Mouse (Mus musculus) CH12.LX (cell line): ENCODE results near the gene Arf3. TPM values are rescaled to one million over a fixed set of nuclear protein-coding genes. Genes with fewer than 3 reads are reported as not detected.
A peak's percentile ranks its signal among the peaks of the same experiment; 100 is the strongest.

Experiments
- DNase-seq: peaks from one replicate; pipeline ENCODE4 v3.0.0-alpha.2; 2013; ENCODE audit errors: extremely low read depth
- H3K27ac ChIP-seq: 2 replicates; pipeline ENCODE4 v1.5.1; 2012; ENCODE audit warnings: low read depth, mild to moderate bottlenecking, control low read depth, moderate library complexity; ENCODE audit not compliant: insufficient read depth
- H3K27me3 ChIP-seq: replicated peaks from 2 replicates; pipeline ENCODE3; 2012; ENCODE audit warnings: inconsistent platforms
- H3K36me3 ChIP-seq, 2 experiments: replicated peaks in 1 of 2; 2 replicates each; pipeline versions ENCODE3 to v1.6.1; 2012; ENCODE audit warnings: inconsistent platforms in 1 of 2, low read length in 1 of 2, mild to moderate bottlenecking in 1 of 2, mixed read lengths in 1 of 2, moderate library complexity in 1 of 2; ENCODE audit not compliant: control insufficient read depth in 1 of 2, insufficient read depth in 1 of 2
- H3K4me1 ChIP-seq, 2 experiments: 2 replicates each; pipeline ENCODE4 v1.6.1; 2012; ENCODE audit warnings: inconsistent platforms in 1 of 2, moderate library complexity in 1 of 2; ENCODE audit not compliant: insufficient read depth in 2 of 2, control insufficient read depth in 1 of 2
- H3K4me2 ChIP-seq: 2 replicates; pipeline ENCODE4 v1.6.1; 2012; ENCODE audit warnings: low read depth, mild to moderate bottlenecking, control low read depth; ENCODE audit not compliant: poor library complexity, insufficient read depth, severe bottlenecking
- H3K4me3 ChIP-seq, 3 experiments: fragments of 150-350 bp in 1 of 3; sonication (generic) in 1 of 3; replicated peaks in 1 of 3; 2 replicates each; pipeline versions ENCODE3 to v1.5.1; 2011 to 2012; ENCODE audit warnings: low read depth in 2 of 3, low read length in 2 of 3, mild to moderate bottlenecking in 2 of 3, moderate library complexity in 2 of 3, control low read depth in 1 of 3, improper control_type of control experiment in 1 of 3, inconsistent platforms in 1 of 3, mixed read lengths in 1 of 3; ENCODE audit not compliant: poor library complexity in 1 of 3
- H3K79me2 ChIP-seq: replicated peaks from 2 replicates; pipeline ENCODE4 v1.6.1; 2012; ENCODE audit warnings: mild to moderate bottlenecking, moderate library complexity; ENCODE audit not compliant: control insufficient read depth, poor library complexity, insufficient read depth, severe bottlenecking; ENCODE audit errors: extremely low read depth
- H3K9ac ChIP-seq: 2 replicates; pipeline ENCODE4 v1.6.1; 2012; ENCODE audit warnings: low read depth, mild to moderate bottlenecking, control low read depth, moderate library complexity; ENCODE audit not compliant: insufficient read depth
- H3K9me3 ChIP-seq: replicated peaks from 2 replicates; pipeline ENCODE3; 2012; ENCODE audit warnings: low read length, inconsistent platforms, mixed read lengths
- BHLHE40 ChIP-seq: IDR thresholded peaks from 2 replicates; pipeline ENCODE4 v1.6.1; 2011; ENCODE audit warnings: mild to moderate bottlenecking, low read depth, low read length, improper control_type of control experiment
- CHD1 ChIP-seq: IDR thresholded peaks from 2 replicates; pipeline ENCODE4 v1.6.1; 2012; ENCODE audit warnings: low read depth, low read length, improper control_type of control experiment, inconsistent platforms
- ELF1 ChIP-seq: IDR thresholded peaks from 2 replicates; pipeline ENCODE4 v1.6.1; 2014; ENCODE audit warnings: low read depth, mild to moderate bottlenecking, inconsistent platforms, low read length, improper control_type of control experiment
- ETS1 ChIP-seq: conservative IDR thresholded peaks from 2 replicates; pipeline ENCODE4 v1.6.1; 2012; ENCODE audit warnings: low read depth, mild to moderate bottlenecking, inconsistent platforms, low read length, improper control_type of control experiment, moderate library complexity
- HCFC1 ChIP-seq: IDR thresholded peaks from 2 replicates; pipeline ENCODE4 v1.6.1; 2012; ENCODE audit warnings: low read depth, mild to moderate bottlenecking, inconsistent platforms, low read length, improper control_type of control experiment
- JUN ChIP-seq: IDR thresholded peaks from 2 replicates; pipeline ENCODE4 v1.6.1; 2011; ENCODE audit warnings: low read depth, mild to moderate bottlenecking, low read length, improper control_type of control experiment, moderate library complexity; ENCODE audit not compliant: insufficient read depth
- JUND ChIP-seq: conservative IDR thresholded peaks from 2 replicates; pipeline ENCODE4 v1.6.1; 2011; ENCODE audit warnings: low read depth, low read length, improper control_type of control experiment
- MAX ChIP-seq: IDR thresholded peaks from 2 replicates; pipeline ENCODE4 v1.6.1; 2011; ENCODE audit warnings: low read length, improper control_type of control experiment
- MAZ ChIP-seq: IDR thresholded peaks from 2 replicates; pipeline ENCODE4 v1.6.1; 2012; ENCODE audit warnings: low read depth, mild to moderate bottlenecking, inconsistent platforms, low read length, improper control_type of control experiment, moderate library complexity
- MXI1 ChIP-seq: IDR thresholded peaks from 2 replicates; pipeline ENCODE4 v1.6.1; 2011; ENCODE audit warnings: mild to moderate bottlenecking, low read depth, low read length, improper control_type of control experiment
- MYC ChIP-seq: IDR thresholded peaks from 2 replicates; pipeline ENCODE4 v1.6.1; 2011; ENCODE audit warnings: low read depth, mild to moderate bottlenecking, improper control_type of control experiment, low read length
- NELFE ChIP-seq: IDR thresholded peaks from 2 replicates; pipeline ENCODE4 v1.6.1; 2011; ENCODE audit warnings: low read depth, low read length, improper control_type of control experiment
- NRF1 ChIP-seq: IDR thresholded peaks from 2 replicates; pipeline ENCODE4 v1.6.1; 2014; ENCODE audit warnings: low read depth, mild to moderate bottlenecking, inconsistent platforms, low read length, improper control_type of control experiment, moderate library complexity
- PAX5 ChIP-seq: IDR thresholded peaks from 2 replicates; pipeline ENCODE4 v1.6.1; 2012; ENCODE audit warnings: low read length, inconsistent platforms, mixed read lengths
- POLR2A ChIP-seq: IDR thresholded peaks from 2 replicates; pipeline ENCODE4 v1.6.1; 2011; ENCODE audit warnings: low read depth, mild to moderate bottlenecking, improper control_type of control experiment, low read length
- SIN3A ChIP-seq: IDR thresholded peaks from 2 replicates; pipeline ENCODE4 v1.6.1; 2012; ENCODE audit warnings: low read length, improper control_type of control experiment, inconsistent platforms
- TBP ChIP-seq: conservative IDR thresholded peaks from 2 replicates; pipeline ENCODE4 v1.6.1; 2011; ENCODE audit warnings: low read depth, low read length, improper control_type of control experiment
- TCF12 ChIP-seq: IDR thresholded peaks from 2 replicates; pipeline ENCODE4 v1.6.1; 2014; ENCODE audit warnings: low read depth, mild to moderate bottlenecking, inconsistent platforms, low read length, improper control_type of control experiment
- UBTF ChIP-seq: IDR thresholded peaks from 2 replicates; pipeline ENCODE4 v1.6.1; 2012; ENCODE audit warnings: low read depth, mild to moderate bottlenecking, inconsistent platforms, low read length, improper control_type of control experiment, moderate library complexity
- ZKSCAN1 ChIP-seq: IDR thresholded peaks from 2 replicates; pipeline ENCODE4 v1.6.1; 2012; ENCODE audit warnings: low read depth, inconsistent platforms, low read length, improper control_type of control experiment, borderline replicate concordance
- ZMIZ1 ChIP-seq: IDR thresholded peaks from 2 replicates; pipeline ENCODE4 v1.6.1; 2012; ENCODE audit warnings: low read depth, mild to moderate bottlenecking, inconsistent platforms, low read length, improper control_type of control experiment
- dilution Hi-C: fragments of 300-500 bp; cut with MboI; formaldehyde crosslinking; loops from 2 replicates; pipeline ENCODE4 v1.14.3; 2020; ENCODE audit warnings: low sequenced_read_pairs; ENCODE audit not compliant: extremely low pct_unique_long_range_greater_than_20kb, extremely low pct_ligation_motif_present
- in situ Hi-C: fragments of 300-500 bp; cut with MboI; formaldehyde crosslinking; loops from 3 replicates; pipeline ENCODE4 v1.14.3; 2019; ENCODE audit warnings: low sequenced_read_pairs, low pct_ligation_motif_present, low pct_unique_long_range_greater_than_20kb, mixed read lengths
- polyA plus RNA-seq: library from polyadenylated mRNA; unstranded; fragments of >175 nt; gene quantifications from 2 replicates; pipeline ENCODE4 v1.2.1, GENCODE M21; 2012; ENCODE audit warnings: low read depth; ENCODE audit not compliant: insufficient read length
- total RNA-seq, 2 experiments: library from RNA; depleted of rRNA; stranded (reverse); fragments of 300-350 nt in 1 of 2; fragments of >200 nt in 1 of 2; gene quantifications; 2 replicates each; pipeline ENCODE4 v1.2.3; 2012 to 2014

The Arf3 gene
- total and polyA plus RNA-seq, 3 experiments = 32.5 to 182 (median 41.0) TPM

GRCm38 (mm10) chr15:98778191-98778770 is 15.3 kb upstream of the Arf3 start:
- Histone ChIP-seq H3K79me2 (no peaks in the 10 kb centered on the region), H3K36me3 (peaks cover 0 to 11% of the 10 kb centered on the region in 2 experiments), H3K27ac (no peak overlapping the region), H3K4me1 (peaks cover 15 to 55% of the 10 kb centered on the region in 2 experiments), H3K9me3 (no peaks in the 10 kb centered on the region), H3K4me2 (peak overlapping the region; percentile 45; the same call in 1 of the 2 replicates), H3K27me3 (peaks cover 2% of the 10 kb centered on the region), H3K9ac (0 out of 2 replicates have a peak overlapping the region, but pooled peaks have one; percentile 10), H3K4me3 (peak overlapping the region in 2 of 3 experiments; percentile 32 to 62)
- DNase-seq = peak; percentile 49
- no peak for TF ChIP-seq HCFC1
- TF ChIP-seq UBTF = no peak
- no peak for TF ChIP-seq JUND
- TF ChIP-seq POLR2A = no peak
- no peak for TF ChIP-seq NRF1
- TF ChIP-seq TBP = no peak
- no peak for TF ChIP-seq CHD1
- in situ Hi-C loops = no loop called here
- dilution Hi-C loops = no loop called here

GRCm38 (mm10) chr15:98777762-98778161 is 14.7 kb upstream of the Arf3 start, which contains the start of gene Wnt10b:
Gene Wnt10b, minus strand, starts transcription at chr15:98778150.
- Histone ChIP-seq H3K9ac (peak within 1 kb of the TSS; percentile 42; the same call in 1 of the 2 replicates), H3K79me2 (no peaks in the 10 kb centered on the region), H3K27ac (peak within 1 kb of the TSS; percentile 83; the same call in 1 of the 2 replicates), H3K36me3 (peaks cover 3 to 16% of the 10 kb centered on the region in 2 experiments), H3K4me3 (peak within 1 kb of the TSS; percentile 57 to 64 (median 62)), H3K27me3 (peaks cover 2% of the 10 kb centered on the region), H3K9me3 (no peaks in the 10 kb centered on the region), H3K4me2 (peak within 1 kb of the TSS; percentile 45), H3K4me1 (peaks cover 15 to 55% of the 10 kb centered on the region in 2 experiments)
- dilution Hi-C loops = no loop called here
- TF ChIP-seq SIN3A = 0 out of 2 replicates have a peak, but pooled peaks have one; percentile 49
- TF ChIP-seq MXI1 = peak; percentile 1; the same call in 1 of the 2 replicates
- no peak for TF ChIP-seq ZMIZ1
- 0 out of 2 replicates have a peak, but pooled peaks have one; percentile 55 for TF ChIP-seq UBTF
- in situ Hi-C loops = no loop called here
- DNase-seq = no peak

GRCm38 (mm10) chr15:98777005-98777616 is 14.1 kb upstream of the Arf3 start:
- peak overlapping the region; percentile 57 to 64 (median 62) for H3K4me3 ChIP-seq
- peak overlapping the region; percentile 83; the same call in 1 of the 2 replicates for H3K27ac ChIP-seq
- H3K9ac ChIP-seq = peak overlapping the region; percentile 42; the same call in 1 of the 2 replicates
- H3K4me2 ChIP-seq = peak overlapping the region; percentile 11
- H3K27me3 ChIP-seq = peaks cover 2% of the 10 kb centered on the region
- peaks cover 15 to 58% of the 10 kb centered on the region in 2 experiments for H3K4me1 ChIP-seq
- H3K36me3 ChIP-seq = peaks cover 9 to 22% of the 10 kb centered on the region in 2 experiments
- dilution Hi-C loops = no loop called here
- in situ Hi-C loops = no loop called here
- TF ChIP-seq ZMIZ1 (peak; percentile 44; the same call in 1 of the 2 replicates), ELF1 (0 out of 2 replicates have a peak, but pooled peaks have one; percentile 14), UBTF (no peak), PAX5 (no peak), MAZ (0 out of 2 replicates have a peak, but pooled peaks have one; percentile 59), TCF12 (0 out of 2 replicates have a peak, but pooled peaks have one; percentile 35), SIN3A (peak; percentile 66; the same call in 1 of the 2 replicates), NELFE (peak; percentile 52), MYC (peak; percentile 23; the same call in 1 of the 2 replicates), ETS1 (peak; percentile 54), JUND (no peak), POLR2A (peak; percentile 52), NRF1 (0 out of 2 replicates have a peak, but pooled peaks have one; percentile 14), MAX (peak; percentile 53; the same call in 1 of the 2 replicates), ZKSCAN1 (no peak), JUN (no peak), BHLHE40 (peak; percentile 61)
- peak; percentile 82 for DNase-seq
- H3K79me2 ChIP-seq = no peaks in the 10 kb centered on the region
- no peaks in the 10 kb centered on the region for H3K9me3 ChIP-seq
